Mouse (Mus musculus) natural killer cell, adult 2 months (primary cell): ENCODE results near the gene Fip1l1.

Source experiments
- DNase-seq, 2 experiments: peaks; one replicate each; pipeline ENCODE4 v3.0.0; 2022; ENCODE audit warnings: low spot score in 2 of 2

Fip1l1 gene

DNA sequence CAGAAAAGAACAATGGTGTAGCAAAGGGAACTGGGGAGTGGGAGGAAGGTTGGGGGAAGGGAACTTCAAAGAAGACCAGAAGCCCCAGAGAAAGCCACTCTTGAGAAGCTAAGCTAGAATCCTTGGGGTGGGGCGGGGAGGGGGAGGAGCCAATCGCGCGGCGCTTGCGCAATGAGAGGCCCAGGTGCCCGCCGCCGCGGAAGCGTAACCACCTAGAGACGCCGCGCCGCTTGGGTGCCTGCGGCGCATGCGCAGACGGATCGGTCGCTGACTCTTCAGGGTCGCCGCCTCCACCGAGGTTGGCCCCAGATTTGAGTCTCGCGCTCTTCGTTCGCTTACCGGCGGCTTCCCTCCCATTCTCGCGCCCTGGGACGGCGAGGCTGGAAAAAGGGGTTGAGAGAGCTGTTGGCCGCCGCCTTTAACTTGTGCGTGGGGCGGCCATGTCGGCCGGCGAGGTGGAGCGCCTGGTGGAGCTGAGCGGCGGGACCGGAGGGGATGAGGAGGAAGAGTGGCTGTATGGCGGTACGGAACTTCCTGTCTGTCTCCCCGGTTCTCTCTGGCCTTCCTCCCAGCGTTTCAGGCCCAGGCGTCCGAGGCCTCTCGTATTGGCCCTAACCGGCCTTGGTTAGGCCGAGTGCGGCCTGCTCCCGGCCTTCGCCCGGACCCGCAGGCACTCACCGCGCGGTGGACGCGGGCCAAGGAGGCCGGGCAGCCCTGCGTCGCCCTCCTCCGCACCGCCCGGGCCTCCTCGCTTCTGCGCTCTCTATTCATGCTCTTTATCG, at the start of gene Fip1l1:
TSS of gene Fip1l1 (plus strand) at position 210 of the 782 bp plus-strand sequence.
- peak; percentile 88 to 91 for DNase-seq

- no peak for DNase-seq
Observed at GRCm38 (mm10) chr5:74492705-74493104, 42.5 kb upstream of the Fip1l1 start.

- DNase-seq, result no peak
Observed at GRCm38 (mm10) chr5:74511686-74512085, 23.6 kb upstream of the Fip1l1 start.

GRCm38 (mm10) chr5:74527025-74527424, 8.2 kb upstream of the Fip1l1 start:
- DNase-seq, result no peak

DNA sequence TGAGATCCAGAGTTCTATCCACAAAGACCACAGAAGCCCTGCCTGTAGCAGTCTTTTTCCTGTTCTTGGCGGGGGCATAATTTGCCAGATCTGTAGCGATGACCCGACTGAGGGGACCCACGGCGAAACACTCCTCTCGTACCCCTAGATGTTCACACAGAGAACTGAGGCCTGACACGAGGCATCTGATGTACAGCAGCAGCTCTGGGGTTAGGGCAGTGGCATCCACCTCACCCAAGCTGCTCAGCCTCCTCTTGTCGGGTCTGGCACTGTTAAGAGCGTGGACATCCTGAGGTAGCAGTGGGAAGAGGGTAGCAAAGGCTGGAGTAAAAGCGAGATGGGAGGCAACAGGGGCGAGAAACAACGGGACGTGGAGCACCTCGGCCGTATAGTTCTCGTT, 4.5 kb upstream of the Fip1l1 start:
- no peak for DNase-seq

- DNase-seq, result peak; percentile 95 to 96
Observed at GRCm38 (mm10) chr5:74531630-74532280, 3.5 kb upstream of the Fip1l1 start, which contains the start of gene Scfd2. Gene Scfd2 (minus strand): TSS chr5:74531759.

DNA sequence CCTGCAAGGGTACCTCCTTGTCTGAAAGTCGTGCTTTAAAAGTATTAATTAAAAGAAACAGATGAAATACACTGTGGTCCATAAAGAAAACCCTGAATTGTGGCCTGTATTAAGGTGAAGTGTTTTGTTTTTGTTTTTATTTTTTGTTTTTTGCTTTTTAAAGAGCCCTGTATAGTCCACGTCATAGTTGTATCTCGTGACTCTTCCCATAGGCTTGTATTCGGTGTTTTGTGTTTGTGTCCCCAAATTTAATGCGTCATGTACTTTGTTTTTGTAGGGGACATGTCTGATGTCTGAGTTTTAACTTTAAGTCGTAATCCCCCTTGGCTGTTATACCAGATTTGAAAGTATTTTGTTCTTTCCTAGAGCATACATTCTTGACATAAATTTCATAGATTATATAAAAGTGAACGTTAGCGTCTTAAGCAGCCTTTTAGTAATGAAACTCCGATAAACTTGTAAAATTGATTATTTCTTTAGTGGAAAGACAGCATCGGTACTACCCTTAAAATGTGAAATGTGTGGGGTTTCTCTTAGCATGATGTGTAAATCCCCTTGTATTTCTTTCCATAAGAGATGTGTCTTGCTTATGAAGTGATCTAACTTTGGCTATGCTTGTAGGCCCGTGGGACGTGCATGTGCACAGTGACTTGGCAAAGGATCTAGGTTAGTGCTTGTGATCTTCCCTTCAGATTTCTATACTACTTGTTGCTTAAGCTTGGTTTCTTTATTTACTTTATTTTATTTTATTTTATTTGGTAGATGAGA, 1.1 kb downstream of the Fip1l1 start:
- DNase-seq, result no peak

DNA sequence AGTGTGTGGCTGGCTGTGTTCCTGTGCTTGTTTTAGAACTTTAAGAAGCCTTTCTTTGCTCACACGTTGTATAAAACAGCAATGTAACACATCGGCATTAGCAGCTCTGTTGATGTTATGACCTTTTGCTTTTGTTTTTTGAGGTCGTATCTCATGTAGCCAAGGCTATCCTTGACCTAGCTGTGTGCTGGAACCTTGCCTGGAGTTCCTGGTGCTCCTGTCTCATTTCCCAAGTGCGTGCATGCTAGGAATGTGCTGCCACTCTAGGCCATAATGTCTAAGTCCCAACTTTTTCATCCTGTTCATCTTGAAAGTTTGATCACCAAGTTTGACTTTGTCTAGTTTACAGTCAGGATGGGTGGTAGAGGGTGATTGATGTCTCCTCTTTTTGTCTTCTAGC, 10.4 kb downstream of the Fip1l1 start:
- DNase-seq, result no peak

- no peak for DNase-seq
Observed at GRCm38 (mm10) chr5:74549566-74549965, 14.3 kb downstream of the Fip1l1 start.

DNA sequence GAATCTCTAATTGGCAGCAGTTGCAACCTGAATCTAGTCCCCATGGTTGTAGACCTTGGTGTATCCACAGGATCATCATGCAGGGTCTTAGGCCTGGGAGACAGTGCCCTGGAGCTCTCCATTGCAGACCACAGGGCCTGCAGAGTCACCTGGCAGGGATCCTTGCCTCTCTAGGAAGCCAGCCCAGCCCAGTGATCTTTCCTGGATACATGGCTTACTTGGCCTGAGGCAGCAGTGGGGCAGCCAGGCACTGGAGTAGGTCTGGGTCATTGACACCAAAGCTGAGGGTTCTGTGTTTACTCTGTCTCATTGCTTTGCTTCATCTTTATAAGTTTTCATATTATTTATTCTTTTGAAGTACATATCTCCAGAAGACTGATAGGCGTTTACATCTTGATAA, 25.9 kb downstream of the Fip1l1 start:
- no peak for DNase-seq

- DNase-seq, result no peak
Observed at GRCm38 (mm10) chr5:74571767-74572166, 36.5 kb downstream of the Fip1l1 start.

DNA sequence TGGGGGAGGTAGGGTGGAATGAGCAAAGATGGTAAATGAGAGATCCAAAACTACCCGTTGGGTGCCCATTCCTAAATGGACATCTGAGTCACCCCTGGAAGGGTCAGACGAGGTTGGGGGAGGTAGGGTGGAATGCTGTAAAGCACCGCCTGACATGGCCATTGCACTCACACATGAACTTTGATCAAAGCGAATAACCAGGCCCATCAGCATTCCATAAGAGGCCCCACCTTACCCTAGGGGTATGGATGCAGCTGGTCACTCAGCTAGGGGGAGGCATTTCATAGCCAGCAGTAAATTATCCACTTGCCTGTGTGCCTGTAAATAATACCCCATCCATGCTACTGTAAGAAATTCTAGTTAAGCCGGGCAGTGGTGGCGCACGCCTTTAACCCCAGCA, 53.9 kb downstream of the Fip1l1 start:
- no peak for DNase-seq

DNA sequence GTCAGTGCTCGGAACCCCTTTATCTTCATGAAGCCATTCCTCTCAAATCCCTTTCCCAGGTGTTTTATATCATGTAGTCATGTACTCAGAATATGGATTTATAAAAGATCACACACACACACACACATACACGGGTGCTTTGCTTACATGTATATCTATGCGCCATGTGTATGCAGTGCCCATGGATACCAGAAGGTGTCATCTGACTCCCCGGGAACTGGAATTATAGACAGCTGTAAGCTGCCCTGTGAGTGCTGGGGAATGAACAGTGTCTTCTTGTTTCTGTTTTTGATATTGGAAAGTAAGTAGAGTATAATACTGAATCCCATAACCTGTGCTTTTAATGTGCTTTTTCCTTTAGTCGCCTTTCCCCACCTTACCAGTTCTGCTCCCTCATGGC, 56.2 kb downstream of the Fip1l1 start:
- DNase-seq, result no peak

DNA sequence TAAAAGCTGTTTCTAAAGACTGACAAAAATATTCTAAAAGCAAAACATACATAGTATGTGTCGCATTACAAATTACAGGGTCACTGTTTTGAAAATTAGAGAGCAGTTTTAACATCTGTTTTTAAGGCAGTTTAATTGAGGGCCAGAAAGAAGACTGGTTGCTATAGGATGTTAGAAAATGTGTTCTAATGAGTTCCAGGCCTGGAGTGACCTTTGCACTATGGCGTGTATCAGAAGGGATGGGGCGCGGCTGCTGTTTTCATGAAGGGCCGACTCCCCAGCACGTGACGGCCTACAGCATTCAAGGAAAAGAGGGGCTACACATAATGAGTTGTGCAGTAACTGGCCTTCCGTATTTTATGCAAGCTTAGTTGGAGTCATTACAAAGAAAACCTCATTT, 57.9 kb downstream of the Fip1l1 start:
- DNase-seq, result no peak

DNA sequence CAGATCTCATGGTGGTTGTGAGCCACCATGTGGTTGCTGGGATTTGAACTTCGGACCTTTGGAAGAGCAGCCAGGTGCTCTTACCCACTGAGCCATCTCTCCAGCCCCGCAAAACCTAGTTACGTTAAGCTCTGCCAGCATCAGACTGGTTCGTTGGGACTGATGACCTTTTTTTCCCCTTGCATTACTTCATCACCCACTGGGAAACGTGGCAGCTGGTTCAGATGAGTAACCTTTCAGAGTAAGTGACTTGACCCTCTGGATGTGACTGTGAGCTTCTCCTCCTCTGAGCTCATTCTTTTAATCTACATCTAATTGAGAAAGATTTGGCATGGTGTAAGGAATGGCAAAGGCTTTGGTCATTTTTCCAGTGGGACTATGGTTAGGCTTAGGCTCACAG, 64.8 kb downstream of the Fip1l1 start:
- no peak for DNase-seq

DNA sequence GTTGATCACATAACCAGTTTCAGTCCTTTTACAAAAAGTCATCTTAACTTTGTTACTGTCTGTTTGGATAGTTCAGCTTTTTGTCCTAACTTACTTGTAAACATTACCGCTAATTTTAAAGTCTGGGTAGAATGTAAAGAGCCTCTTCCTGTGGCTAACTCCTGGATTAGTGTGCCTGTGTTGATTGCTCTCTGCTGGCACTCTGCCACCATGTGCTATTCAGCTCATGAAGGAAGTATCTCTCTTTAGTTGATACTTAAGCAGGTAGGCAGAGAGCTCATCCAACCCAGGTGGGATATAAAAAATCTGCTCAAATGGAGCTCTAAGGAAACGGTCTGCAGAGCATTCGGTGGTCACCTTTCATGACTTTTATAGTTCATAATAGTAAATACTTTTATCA, 65.9 kb downstream of the Fip1l1 start:
- DNase-seq, result no peak

GRCm38 (mm10) chr5:74601965-74602364, 66.7 kb downstream of the Fip1l1 start:
- no peak for DNase-seq

- no peak for DNase-seq
Observed at GRCm38 (mm10) chr5:74602371-74602770, 67.1 kb downstream of the Fip1l1 start.

DNA sequence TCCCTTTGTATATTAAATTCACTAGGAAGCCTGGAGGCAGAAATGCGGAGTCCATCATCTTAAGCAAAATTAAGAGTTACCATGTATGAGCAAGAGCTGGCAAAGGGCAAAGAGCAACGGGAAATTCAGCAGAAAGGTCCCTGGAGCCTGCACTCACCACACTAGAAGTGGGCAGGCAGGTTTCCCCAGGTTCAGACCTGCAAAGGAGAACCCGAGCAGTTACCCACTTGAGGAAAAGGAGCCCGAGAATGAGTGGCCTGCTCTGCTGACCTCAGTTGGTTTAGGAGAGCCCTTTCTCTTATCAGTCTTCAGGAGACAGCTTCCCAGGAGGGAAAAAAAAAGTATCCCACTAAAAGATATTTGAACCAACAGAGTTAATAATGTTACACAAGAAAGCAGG, 68.1 kb downstream of the Fip1l1 start:
- no peak for DNase-seq

- DNase-seq, result no peak
Observed at GRCm38 (mm10) chr5:74606213-74606612, 71.0 kb downstream of the Fip1l1 start.

- DNase-seq, result no peak
Observed at GRCm38 (mm10) chr5:74610511-74610910, 75.3 kb downstream of the Fip1l1 start.

DNA sequence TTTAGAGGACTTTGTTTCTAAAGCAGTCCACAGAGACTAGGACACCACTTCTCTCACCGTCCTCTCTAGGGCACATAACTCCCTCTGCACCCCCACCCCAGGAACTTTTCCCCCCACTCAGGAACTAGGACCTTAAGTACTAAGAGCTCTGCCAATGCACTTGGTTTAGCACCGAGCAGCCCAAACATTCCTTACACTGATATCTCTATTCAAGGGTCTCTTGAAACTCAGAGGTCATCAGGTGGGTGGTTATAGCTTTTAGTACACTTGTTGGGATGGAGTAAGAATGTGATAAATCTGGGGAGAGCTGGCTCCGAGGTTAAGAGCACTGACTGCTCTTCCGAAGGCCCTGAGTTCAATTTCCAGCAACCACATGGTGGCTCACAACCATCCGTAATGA, 77.5 kb downstream of the Fip1l1 start:
- DNase-seq, result no peak
